Mouse (Mus musculus) testis, adult 2 months (tissue): ENCODE measurements around the gene Pld1.

Experiments
- CTCF ChIP-seq: fragments of 200-500 bp; IDR thresholded peaks from 2 replicates; pipeline ENCODE4 v1.5.1; 2012; ENCODE audit warnings: low read depth, mild to moderate bottlenecking, inconsistent platforms, low read length, moderate library complexity; ENCODE audit not compliant: control insufficient read depth, insufficient read depth, insufficient replicate concordance
- POLR2A ChIP-seq: fragments of 200-500 bp; IDR thresholded peaks from 2 replicates; pipeline ENCODE4 v1.6.1; 2012; ENCODE audit warnings: low read depth, mild to moderate bottlenecking, inconsistent platforms, low read length, moderate library complexity; ENCODE audit not compliant: control insufficient read depth

DNA sequence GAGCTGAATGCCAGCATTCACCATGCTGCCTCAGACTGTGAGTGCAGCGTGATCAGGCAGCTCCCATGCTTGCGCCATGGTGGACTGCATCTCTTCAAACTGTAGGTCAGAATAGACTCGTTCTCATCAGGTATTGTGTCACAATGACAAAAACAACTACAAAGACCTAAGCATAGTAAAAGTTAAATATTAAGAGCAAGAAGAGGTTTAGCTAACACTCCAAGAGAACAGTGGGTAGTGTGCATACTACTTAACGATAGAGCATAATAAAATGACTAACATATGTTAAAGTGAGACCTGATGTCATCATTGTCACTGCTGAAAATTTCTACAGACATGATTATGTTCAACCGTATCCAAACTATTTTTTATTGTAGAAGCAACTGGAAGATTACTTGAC, 92.4 kb downstream of the Pld1 start:
- TF ChIP-seq CTCF (no peak), POLR2A (no peak)
